Comparison of ENCODE assay signal across 8 mouse cellular contexts in the genomic region with DNA sequence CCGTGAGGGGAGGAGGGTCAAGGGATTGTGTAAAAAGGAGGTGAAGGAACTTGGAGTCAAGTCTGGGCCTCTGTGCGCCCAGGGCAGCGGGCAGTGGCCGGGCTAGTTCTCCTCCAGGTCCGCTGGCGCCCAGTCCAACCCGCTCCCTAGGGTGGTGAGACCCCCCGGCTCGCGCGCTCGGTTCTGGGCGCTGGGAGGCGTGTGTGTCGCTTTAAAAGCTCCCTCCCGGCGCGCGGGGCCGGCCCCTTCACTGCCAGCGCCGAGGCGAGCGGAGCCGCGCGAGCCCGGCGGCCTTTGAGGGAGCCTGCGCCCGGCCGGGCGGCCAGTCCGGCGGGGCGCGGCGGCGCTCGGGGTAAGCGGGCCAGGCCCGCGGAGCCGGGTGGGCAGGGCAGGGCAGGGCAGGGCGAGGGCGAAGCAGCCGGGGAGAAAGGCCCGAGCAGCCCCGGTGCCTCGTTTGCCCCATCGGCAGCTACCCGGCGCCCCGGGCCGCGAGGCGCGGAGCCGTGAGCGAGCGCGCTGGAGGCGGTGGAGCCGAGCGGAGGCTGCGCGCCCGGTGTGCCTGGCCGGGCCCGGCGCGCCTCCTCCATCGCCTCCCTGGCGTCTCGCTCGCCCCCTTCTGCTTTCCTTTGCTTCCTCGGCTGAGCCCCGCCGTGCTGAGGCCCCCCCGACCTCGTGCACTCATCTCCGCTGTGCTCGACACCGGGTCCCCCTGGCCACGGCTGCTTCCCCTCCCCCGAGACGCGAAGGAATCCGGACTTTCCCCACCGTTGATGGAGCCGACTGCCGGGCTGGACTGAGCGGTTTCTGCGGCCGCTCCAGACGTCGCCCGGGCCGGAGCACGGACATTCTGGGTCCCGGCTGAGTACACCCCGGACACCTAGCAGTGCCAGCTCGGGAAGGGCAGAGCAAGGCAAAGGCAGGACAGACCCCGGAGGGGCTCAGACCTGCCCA. TPM values are rescaled to one million over a fixed set of nuclear protein-coding genes. Genes with fewer than 3 reads are reported as not detected.
A peak's percentile ranks its signal among the peaks of the same experiment; 100 is the strongest.
DNase-seq lines count a peak whose midpoint lies in the region; ATAC-seq and TF ChIP-seq lines count a peak whose summit lies in the region.

A gene (plus strand): TSS at position 753 of the 951 bp plus-strand sequence.

- H3K4me2 ChIP-seq in heart, embryonic 14.5 days (ENCODE audit: low read length): peak within 1 kb of the TSS; percentile 100
- peak within 1 kb of the TSS; percentile 77 for H3K4me2 ChIP-seq in liver, postnatal 0 days (ENCODE audit: low read depth, low read length)

- 0 out of 2 replicates have a peak, but pooled peaks have one; percentile 40 for ATAC-seq in erythroid progenitor cell, adult 5-6 weeks (replicated peaks; ENCODE audit: low FRiP score, poor library complexity, severe bottlenecking)
- peak; percentile 66 for ATAC-seq in heart, embryonic 14.5 days (ENCODE audit: insufficient number of reproducible peaks, insufficient read depth, low FRiP score, low read depth)
- no peak for ATAC-seq in liver, postnatal 0 days
- ATAC-seq in activated CD4-positive, CD25-positive, alpha-beta regulatory T cell, adult 4 months: no peak

- peak within 1 kb of the TSS; percentile 74 for H3K4me3 ChIP-seq in ES-Bruce4 (ENCODE audit: low read depth, low read length)
- H3K4me3 ChIP-seq in bone marrow macrophage, adult 2 months (ENCODE audit: insufficient read depth, low read length): peak within 1 kb of the TSS; percentile 50
- H3K4me3 ChIP-seq in heart, embryonic 14.5 days (ENCODE audit: control insufficient read depth in 1 of 2, insufficient read depth in 1 of 2, low read depth in 1 of 2, low read length in 2 of 2): peak within 1 kb of the TSS; percentile 66 to 75
- peak within 1 kb of the TSS; percentile 42 for H3K4me3 ChIP-seq in liver, postnatal 0 days (ENCODE audit: low read depth, low read length)

- peaks cover 2% of the 10 kb centered on the region for H3K4me1 ChIP-seq in ES-Bruce4 (ENCODE audit: control insufficient read depth, insufficient read depth, low read length)
- no peaks in the 10 kb centered on the region for H3K4me1 ChIP-seq in bone marrow macrophage, adult 2 months (ENCODE audit: control insufficient read depth, insufficient read depth, low read length)
- H3K4me1 ChIP-seq in heart, embryonic 14.5 days (ENCODE audit: control insufficient read depth in 2 of 2, insufficient read depth in 2 of 2, low read length in 2 of 2): peaks cover 8 to 16% of the 10 kb centered on the region in 2 experiments; a peak in 3 of 4 replicates
- peaks cover 7% of the 10 kb centered on the region for H3K4me1 ChIP-seq in liver, postnatal 0 days (ENCODE audit: insufficient read depth)

- DNase-seq in kidney, postnatal 14 days: peak; percentile 74
- DNase-seq in liver, postnatal 0 days: peak; percentile 26
- DNase-seq in ovary, postnatal 10 days (ENCODE audit: low spot score): peak; percentile 56

- no peaks in the 10 kb centered on the region for H3K9me3 ChIP-seq in ES-Bruce4 (replicated peaks; ENCODE audit: control insufficient read depth, insufficient read depth, low read length, poor library complexity, severe bottlenecking)
- no peaks in the 10 kb centered on the region for H3K9me3 ChIP-seq in heart, embryonic 14.5 days (ENCODE audit: control insufficient read depth, low read length)
- no peaks in the 10 kb centered on the region for H3K9me3 ChIP-seq in liver, postnatal 0 days (ENCODE audit: low read length)

- H3K27me3 ChIP-seq in ES-Bruce4 (ENCODE audit: control insufficient read depth, insufficient read depth, low read length, poor library complexity, severe bottlenecking): no peaks in the 10 kb centered on the region; the same call in 1 of the 2 replicates
- H3K27me3 ChIP-seq in heart, embryonic 14.5 days (ENCODE audit: control insufficient read depth, insufficient read depth, low read length): peaks cover 55% of the 10 kb centered on the region
- H3K27me3 ChIP-seq in liver, postnatal 0 days (ENCODE audit: insufficient read depth, low read length): peaks cover 66% of the 10 kb centered on the region

- no peak for TF ChIP-seq POLR2A in ES-Bruce4 (IDR thresholded peaks at IDR 0.05; ENCODE audit: insufficient read depth, low read length)
- no peak for TF ChIP-seq POLR2A in bone marrow macrophage, adult 2 months (IDR thresholded peaks at IDR 0.05; ENCODE audit: borderline replicate concordance, low read depth, low read length)

- under 1% methylated on average over 97 of the region's 104 CpGs for WGBS in heart, embryonic 14.5 days
- 1% methylated on average over 84 of the region's 104 CpGs for WGBS in liver, postnatal 0 days (ENCODE audit: insufficient replicate concordance)

- no peak for TF ChIP-seq EP300 in ES-Bruce4 (IDR thresholded peaks at IDR 0.05; ENCODE audit: insufficient read depth, low read depth, low read length)
- no peak for TF ChIP-seq EP300 in liver, postnatal 0 days (IDR thresholded peaks at IDR 0.05; ENCODE audit: low read depth)

- H3K9ac ChIP-seq in ES-Bruce4 (ENCODE audit: low read depth, poor library complexity, severe bottlenecking): peak within 1 kb of the TSS; percentile 88
- peak within 1 kb of the TSS; percentile 80 for H3K9ac ChIP-seq in heart, embryonic 14.5 days (ENCODE audit: low read length)
- 0 out of 2 replicates have a peak within 1 kb of the TSS, but pooled peaks have one; percentile 7 for H3K9ac ChIP-seq in liver, postnatal 0 days (replicated peaks)

- no peaks in the 10 kb centered on the region for H3K36me3 ChIP-seq in ES-Bruce4 (ENCODE audit: control insufficient read depth, insufficient read depth, low read length, poor library complexity, severe bottlenecking)
- H3K36me3 ChIP-seq in heart, embryonic 14.5 days (ENCODE audit: control insufficient read depth, insufficient read depth, low read length): no peaks in the 10 kb centered on the region
- no peaks in the 10 kb centered on the region for H3K36me3 ChIP-seq in liver, postnatal 0 days (replicated peaks; ENCODE audit: insufficient read depth, low read length)

- no peak within 1 kb of the TSS for H3K27ac ChIP-seq in ES-Bruce4 (ENCODE audit: insufficient read depth, low read length)
- no peak within 1 kb of the TSS for H3K27ac ChIP-seq in bone marrow macrophage, adult 2 months (ENCODE audit: insufficient read depth, low read depth, low read length)
- H3K27ac ChIP-seq in heart, embryonic 14.5 days (replicated peaks in 1 of 2; ENCODE audit: control insufficient read depth in 1 of 2, insufficient read depth in 1 of 2, low read depth in 2 of 2, low read length in 2 of 2): peak within 1 kb of the TSS; percentile 17 to 68; a peak in 3 of 4 replicates
- no peak within 1 kb of the TSS for H3K27ac ChIP-seq in liver, postnatal 0 days (ENCODE audit: low read depth)

- TF ChIP-seq CTCF in ES-Bruce4 (IDR thresholded peaks at IDR 0.05; ENCODE audit: low read depth, low read length): no peak
- no peak for TF ChIP-seq CTCF in bone marrow macrophage, adult 2 months (IDR thresholded peaks at IDR 0.05; ENCODE audit: low read depth, low read length)
- no peak for TF ChIP-seq CTCF in liver, postnatal 0 days (IDR thresholded peaks at IDR 0.05; ENCODE audit: low read depth)

RNA-seq across cellular contexts. Expression of the gene that starts here (rescaled TPM):
- 2.2 and 3.8 TPM in 2 replicates for polyA plus RNA-seq in ES-Bruce4 (2011; ENCODE audit: insufficient read depth, insufficient read length, low read depth, missing spikeins)
- not detected in 2 replicates for polyA plus RNA-seq in bone marrow macrophage, adult 2 months (2012; ENCODE audit: insufficient read depth, insufficient read length, missing spikeins)
- total RNA-seq in erythroid progenitor cell, adult 5-6 weeks (2015; ENCODE audit: low replicate concordance): not detected in 2 replicates
- not detected in 2 replicates for total RNA-seq in erythroid progenitor cell, adult 5-6 weeks (2017; ENCODE audit: low replicate concordance)
- polyA plus RNA-seq in heart, embryonic 14.5 days (2014; fragmentation: Nextera tagmentation; extraction: Ambion mirVana): 1.1 and 1.8 TPM in 2 replicates
- not detected in 2 replicates for polyA plus RNA-seq in liver, postnatal 0 days (2015; fragmentation: Nextera tagmentation; extraction: Ambion mirVana)
- polyA plus RNA-seq in activated CD4-positive, CD25-positive, alpha-beta regulatory T cell, adult 4 months (2017; shearing (Covaris generic)): not detected

Comparison
In these comparisons a context has a peak if more than half of its experiments do, and no peak if none do; other contexts are left out.
1. Peak in ATAC-seq in erythroid progenitor cell, adult 5-6 weeks; RNA of the gene not detected or under 1 TPM.
2. Peak in DNase-seq, H3K4me3 ChIP-seq, H3K9ac ChIP-seq and H3K4me2 ChIP-seq in liver, postnatal 0 days; RNA of the gene not detected or under 1 TPM.
3. H3K27ac ChIP-seq: peak in heart, embryonic 14.5 days (2 of 2); none in ES-Bruce4 (single experiment), bone marrow macrophage, adult 2 months (single experiment) and liver, postnatal 0 days (single experiment).
4. H3K9ac ChIP-seq: peak in every context shown above with its lines; median percentile 88 in ES-Bruce4; 80 in heart, embryonic 14.5 days; 7 in liver, postnatal 0 days.
5. Peak in every context shown above with its lines, with median percentiles within 50 percentile points of each other: H3K4me3 ChIP-seq and DNase-seq.